Mouse (Mus musculus) cerebellum, adult 9-10 months (tissue): ENCODE measurements around the gene Prss12.

Experiments
- DNase-seq: peaks from one replicate; pipeline ENCODE4 v3.0.0; 2022

Prss12 gene

DNA sequence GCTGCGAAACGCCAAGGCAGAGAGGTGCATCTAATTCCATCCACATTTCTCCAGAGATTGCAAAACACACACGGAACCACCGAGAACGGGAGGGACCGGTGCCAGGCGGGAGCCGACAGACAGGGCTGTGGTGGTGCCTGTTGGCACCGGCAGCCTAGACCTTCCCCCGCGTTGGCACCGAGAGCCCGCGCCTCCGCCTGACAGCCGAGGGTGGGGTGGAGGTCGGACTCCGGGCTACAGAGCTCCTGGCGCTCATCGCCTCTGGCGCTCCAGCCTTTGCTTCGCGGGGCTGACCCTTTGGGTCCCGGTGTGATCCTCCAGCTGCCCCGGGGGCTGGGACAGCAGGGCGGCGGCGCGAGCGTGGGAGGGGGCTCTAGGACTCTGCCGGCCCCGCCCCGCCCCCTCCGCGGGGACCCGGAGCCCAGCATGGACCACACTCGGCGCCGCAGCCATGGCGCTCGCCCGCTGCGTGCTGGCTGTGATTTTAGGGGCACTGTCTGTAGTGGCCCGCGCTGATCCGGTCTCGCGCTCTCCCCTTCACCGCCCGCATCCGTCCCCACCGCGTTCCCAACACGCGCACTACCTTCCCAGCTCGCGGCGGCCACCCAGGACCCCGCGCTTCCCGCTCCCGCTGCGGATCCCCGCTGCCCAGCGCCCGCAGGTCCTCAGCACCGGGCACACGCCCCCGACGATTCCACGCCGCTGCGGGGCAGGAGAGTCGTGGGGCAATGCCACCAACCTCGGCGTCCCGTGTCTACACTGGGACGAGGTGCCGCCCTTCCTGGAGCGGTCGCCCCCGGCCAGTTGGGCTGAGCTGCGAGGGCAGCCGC, at the start of gene Prss12:
Gene Prss12 (plus strand): TSS at position 206 of the 830 bp plus-strand sequence.
- DNase-seq: peak; percentile 8

DNA sequence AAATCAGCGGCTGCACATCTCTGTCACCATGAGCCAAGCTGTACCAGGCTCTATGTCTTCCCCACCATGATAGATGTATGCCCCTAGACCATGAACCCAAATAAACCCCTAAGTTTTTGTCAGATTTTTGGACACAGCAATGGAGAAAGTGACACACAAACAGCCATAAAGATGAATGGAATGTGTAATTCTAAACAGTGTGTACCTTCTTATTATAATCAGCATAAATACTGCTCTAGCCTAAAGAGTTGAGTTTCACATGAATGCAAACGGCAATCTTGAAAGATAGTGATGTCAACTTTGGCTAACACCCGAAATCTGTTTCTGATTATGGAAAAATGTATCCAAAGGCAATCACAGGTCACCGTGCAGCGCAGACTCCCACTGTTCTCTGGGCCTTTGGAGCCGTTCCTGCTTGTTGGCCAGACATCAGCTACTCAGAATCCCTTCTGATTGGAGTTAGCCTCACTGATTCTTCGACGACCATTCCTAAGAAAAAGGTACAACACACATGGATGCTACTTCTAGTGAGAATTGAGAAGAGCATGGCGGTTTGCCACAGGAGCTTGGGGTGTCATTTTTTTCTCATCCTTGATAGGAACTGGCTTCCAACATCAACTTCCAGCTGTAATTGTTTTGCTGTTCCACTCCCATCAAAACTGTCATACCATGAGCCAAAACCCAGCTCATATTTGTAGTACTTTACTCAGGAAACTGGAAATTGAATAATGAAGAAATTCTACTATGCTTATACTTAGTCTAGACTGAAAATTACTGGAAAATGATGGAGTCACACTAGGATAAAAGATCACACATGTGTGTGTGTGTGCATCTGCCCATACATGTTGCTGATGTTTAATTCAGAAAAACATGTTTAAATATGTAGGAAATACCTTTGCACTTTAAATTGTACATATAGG, 48.9 kb upstream of the Prss12 start:
- no peak for DNase-seq

DNA sequence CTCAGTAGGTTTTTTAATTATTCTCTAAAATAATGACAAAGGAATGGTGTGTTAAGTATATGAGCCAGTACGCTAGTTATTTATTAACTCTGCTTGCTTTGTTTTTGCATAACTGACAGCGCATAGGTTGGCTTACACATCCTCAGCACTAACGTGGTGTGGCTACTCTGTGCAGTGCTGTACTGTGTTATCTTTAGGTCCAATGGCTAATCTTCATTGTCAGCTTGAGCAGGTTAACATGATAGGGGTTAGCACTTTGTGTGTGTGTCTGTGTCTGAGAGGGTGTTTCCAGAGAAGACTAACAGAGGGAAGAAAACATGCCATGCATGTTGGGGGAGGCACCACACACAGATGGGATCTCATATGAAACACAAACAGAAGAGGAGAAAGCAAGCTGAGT, 41.8 kb upstream of the Prss12 start:
- DNase-seq: no peak

DNA sequence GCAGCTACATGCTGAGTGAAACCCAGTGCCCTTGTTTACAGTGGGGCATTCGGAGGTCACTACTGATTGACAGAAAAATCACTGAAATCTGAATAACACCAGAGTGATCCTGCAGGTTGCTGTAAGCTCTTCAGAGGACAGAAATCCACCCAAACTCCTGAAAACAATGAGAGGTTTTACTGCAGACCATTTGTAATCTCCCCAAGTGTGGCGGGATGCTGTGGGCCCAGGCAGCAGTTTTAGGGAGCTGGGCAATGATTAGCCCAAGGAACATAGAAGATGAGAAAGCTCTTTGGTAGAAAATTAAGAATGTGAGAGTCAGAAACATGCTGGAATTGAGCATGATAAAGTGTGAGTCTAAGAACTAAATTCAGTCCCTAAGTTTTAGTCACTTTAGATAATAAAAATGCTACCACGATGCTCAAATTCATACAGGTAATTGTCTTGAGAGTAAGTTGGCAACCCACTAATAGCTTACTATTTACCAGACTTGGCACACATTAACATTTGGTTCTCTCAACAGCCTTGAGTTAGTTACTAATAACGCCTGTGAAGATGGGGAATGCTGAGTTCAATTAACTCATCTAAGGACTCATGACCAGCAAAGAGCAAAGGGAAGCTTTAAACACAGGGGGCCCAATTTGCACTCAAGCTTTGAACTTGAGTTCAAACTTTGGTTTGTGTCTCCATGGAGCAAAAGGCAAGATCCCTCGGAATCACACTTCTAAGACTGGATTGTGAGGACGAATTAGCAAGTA, 34.7 kb upstream of the Prss12 start:
- no peak for DNase-seq

DNA sequence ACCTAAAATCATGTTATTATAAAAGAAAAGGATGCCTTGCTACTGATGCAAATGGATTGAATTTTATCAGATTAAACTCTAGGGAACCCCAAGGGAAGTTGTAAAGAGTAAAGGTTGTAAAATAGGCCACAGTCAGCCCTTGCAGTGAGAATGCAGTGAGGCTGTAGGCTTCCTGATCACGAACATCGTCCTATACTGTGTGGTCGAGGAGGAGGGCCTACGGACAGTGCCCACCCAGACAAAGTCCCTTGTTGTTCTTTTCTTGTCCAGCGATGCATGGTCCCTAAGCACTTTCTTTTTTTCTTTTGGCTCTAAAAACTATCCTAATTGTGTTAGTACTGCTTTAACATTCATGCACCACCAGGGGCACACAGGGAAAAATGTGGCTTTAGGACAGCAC, 33.5 kb upstream of the Prss12 start:
- DNase-seq: no peak

DNA sequence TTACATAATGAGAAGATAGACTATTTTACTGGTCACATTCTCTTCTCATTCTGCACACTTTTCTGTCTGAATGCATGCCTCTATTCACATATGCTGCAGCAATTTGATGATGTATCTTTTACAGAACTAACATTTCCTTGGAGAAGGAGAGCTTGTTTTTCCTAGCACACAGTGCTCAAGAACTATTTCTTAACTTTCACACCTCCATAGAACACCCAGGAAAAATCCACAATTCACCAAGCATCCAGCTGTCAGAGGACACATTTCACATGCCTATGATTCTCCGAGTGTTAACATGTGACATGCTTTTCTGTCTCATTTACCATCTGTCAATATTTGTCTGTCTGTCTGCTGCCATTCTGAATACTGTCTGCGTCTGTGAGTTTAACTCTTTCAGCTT, 21.1 kb upstream of the Prss12 start:
- DNase-seq: no peak

DNA sequence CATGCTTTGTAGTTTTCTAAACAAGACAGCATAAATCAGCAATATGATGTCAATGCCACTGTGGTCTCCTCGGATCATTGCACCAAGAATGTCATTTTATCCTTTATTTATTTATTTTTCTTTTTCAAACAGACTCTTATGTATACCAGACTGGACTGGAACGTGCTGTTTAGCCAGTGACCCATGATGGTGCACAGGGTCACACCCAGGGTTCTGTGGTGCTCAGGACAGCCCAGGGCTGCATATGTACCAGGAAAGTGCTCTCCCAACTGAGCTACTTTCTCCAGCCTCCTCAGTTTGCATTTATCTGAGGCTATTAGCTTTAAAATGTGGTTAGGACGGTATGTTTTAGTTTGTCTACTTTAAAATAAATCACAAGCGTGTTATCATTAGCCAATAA, 18.7 kb upstream of the Prss12 start:
- DNase-seq: no peak

DNA sequence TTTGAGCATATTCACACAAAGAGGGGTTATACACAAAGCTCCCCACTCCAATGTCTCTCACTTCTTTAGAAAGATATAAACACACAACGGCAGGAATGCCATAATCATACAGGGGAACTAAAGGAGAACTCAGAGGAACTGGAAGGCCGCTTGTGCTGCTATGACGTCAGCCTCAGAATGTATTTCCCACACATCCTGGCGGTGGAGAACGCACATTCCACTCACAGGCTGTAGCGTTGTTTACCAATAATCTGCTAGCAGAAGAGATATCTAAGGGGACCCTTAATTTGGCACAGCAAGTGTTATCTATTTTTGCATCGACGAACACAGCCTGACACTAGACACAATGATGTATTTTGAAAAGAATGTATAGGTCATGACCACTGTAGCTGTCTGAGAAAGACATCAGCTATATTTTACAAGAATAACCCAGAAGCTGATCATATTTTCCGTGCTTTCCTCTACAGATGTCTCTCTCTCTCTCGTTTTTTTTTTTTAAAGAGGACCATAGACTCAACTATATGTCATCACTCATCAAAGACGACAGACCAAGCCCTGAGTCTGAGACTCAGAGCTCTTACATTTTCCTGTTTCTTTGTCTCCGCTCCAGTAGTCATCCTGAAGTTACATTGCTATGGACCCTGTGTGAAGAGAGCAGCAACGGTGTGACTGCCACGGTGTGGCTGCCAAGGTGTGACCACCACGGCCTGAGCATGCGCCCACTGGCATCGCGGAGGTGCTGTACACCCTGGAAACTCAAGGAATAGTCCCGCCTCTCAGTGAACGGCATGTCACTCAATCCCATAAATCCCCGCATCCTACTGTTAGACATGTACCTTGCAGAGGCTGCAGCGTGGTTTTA, 16.9 kb upstream of the Prss12 start:
- DNase-seq: no peak

DNA sequence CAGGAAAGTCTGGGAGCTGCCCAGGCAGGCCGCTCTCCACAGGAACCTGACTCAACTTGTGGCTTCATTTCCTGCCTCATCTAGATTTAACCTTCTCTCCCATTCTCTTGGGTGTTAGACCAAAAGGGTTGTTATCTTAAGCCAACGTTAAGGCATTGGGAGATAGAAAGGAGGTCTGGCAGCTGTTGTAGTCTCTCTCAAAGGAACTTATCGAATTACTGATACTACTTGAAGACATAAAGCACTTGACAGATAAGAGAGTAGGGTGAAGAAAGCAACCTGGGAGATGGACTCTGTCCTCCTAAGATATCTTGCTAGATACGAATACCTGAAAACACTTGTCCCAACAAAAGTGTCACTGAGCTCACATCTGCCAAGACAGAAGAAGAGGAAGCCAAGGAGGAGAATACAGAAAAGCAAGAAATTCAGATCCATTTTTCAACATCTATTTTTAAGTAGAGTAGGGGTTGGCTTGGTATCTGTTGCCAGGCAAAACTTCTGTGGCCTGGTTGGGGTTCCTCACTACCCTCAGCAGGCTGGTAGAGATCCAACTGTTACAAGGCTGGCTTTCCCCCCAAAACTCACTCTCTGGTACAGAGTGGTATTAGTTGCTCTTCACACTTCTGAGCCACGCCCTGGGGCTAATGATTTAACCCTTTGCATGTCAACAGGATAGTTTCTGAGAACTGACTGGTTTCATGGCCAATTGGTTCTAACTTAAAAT, 14.6 kb upstream of the Prss12 start:
- DNase-seq: no peak

DNA sequence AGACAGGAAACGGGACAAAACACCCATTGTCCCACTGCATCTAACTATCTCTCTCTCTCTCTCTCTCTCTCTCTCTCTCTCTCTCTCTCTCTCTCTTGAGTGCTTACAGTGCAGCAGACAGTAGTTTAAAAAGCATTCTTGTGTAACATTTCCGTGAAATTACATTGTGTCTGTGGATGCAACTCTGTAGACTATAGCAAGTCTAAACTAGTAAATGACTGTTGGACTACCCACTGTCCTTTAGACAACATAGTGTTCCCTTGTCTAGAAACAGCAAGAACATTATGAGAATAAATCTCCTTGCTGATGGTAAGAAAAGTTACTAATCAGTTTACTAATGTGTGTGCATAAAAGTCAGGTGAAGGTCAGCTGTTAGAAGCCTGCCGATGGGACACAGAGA, 13.4 kb upstream of the Prss12 start:
- DNase-seq: no peak

DNA sequence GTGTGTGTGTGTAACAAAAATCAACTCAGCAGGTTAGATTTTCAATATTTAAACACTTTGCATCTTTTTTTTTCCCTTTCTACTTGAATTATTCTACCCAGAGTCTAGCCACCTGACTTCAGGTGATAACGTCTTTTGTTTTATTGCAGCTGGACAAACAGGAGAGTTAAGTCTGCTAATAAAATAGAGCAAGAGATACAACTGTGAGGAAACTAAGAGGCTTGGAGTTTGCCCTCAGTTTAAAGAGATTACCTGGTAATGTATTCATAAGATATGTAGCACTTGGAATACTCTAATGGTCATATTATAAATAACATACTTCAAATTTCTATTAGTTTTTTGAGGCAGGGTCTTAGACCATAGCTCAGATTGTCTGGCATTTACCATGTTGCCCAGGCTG, 9.1 kb upstream of the Prss12 start:
- no peak for DNase-seq

DNA sequence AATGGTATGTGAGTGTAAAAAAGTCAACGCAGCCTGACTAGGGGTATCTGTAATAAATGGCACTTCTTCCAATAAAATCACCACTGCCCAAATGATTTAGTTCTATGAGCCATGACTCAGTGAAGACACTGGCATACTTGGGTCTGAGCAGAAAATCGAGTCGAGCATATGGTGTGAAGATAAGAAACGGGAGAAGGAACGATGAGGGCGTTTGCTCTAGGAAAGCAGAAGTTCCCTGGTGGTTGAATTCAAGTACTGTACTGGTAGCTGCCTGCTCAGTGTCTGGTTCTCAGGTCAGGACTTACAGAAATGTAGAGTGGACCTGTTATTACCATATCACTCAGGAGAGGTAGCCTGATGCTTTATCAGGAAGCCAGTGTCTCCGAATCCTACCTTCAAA, 6.2 kb upstream of the Prss12 start:
- no peak for DNase-seq

DNA sequence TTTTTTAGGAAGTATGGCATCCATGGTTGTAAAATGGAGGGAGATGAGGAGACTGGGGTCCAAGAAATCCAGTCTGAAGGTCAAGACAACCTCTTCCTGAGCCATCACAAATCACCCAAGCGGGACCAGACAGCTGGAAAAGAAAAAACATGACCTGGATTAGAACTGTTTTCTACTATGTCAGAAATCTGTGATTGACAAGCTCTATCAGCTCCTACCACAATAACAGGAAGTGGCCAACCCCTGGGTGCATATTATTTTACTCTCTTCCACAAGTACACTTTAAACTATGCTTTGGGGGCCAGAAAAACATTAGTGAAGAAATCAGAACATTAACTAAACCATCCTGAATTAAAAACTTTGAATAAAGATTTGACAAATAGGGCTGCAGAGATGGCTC, 2.2 kb upstream of the Prss12 start:
- no peak for DNase-seq

DNA sequence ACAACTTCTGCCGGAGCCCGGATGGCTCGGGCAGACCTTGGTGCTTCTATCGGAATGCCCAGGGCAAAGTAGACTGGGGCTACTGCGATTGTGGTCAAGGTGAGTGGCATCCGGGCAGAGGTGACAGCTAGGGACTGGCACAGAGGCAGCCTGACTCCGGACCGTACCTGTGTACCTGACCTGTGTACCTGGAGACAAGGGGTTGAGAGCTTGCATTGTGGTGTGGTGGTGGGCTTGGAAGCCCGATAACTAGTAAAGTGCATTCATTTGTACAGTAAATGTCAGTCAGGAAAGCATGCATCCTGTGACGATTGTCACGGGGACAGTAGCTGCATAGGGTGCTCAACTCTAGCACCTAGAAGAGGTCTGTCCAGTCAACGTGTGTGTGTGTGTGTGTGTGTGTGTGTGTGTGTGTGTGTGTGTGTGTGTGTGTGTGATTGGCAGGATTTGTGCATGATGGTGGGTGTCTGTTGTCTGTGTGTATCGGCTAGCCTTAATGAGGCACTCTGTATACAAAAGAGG, 886 bp downstream of the Prss12 start:
- no peak for DNase-seq

DNA sequence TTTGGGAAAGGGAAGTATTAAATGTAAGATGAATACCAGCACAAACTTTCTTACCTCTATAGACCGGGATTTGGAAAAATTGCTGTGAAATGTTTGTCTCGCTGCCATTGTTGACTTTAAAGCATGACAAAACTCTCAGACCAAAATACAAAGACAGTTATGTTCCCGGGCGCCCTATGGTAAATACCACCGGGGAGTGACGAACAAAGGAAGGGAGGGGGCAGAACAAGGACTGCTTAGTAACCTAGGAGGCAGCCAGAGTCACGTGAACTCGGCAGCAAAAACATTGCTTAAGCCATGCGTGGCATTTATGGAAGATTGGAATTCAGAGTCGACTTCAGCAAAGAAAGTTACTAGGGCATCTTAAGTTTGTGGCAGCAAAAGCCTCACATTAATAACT, 1.4 kb downstream of the Prss12 start:
- DNase-seq: no peak

DNA sequence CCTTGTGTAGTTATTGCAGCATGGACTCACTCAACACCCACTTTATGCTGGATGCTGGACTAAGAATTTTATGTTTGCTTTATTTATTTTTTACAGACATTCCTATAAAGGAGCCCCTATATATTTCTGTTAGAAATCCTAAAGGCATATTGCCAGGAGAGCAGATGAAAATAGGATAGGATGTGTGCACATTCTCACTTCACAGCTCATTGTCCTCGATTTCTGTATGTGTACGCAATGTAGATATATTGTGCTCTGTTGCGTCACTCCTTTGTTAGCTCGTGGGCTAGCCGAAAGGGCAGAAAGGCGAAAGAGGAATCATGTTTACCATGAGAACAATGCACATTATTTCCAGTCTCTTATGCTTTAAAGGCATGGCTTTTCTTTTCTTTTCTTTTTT, 3.4 kb downstream of the Prss12 start:
- no peak for DNase-seq

DNA sequence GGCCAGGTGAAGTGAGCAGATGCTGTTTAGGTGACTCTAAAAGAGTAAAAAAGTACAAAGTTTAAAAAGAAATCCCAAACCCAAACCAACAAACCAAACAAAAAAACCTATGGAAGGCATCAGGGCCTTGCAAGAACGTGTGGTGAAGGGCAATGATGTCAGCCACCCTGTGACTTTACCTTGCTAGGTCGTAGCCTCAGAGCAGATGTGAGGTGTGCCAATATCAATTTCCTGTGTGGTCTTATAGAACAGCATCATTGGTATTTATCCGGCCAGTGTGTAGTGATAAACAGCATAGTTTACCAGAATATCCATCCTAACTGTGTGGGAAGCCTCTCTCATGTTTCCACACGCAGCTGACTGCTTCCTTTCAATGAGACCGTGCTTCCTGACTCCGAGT, 6.2 kb downstream of the Prss12 start:
- no peak for DNase-seq

DNA sequence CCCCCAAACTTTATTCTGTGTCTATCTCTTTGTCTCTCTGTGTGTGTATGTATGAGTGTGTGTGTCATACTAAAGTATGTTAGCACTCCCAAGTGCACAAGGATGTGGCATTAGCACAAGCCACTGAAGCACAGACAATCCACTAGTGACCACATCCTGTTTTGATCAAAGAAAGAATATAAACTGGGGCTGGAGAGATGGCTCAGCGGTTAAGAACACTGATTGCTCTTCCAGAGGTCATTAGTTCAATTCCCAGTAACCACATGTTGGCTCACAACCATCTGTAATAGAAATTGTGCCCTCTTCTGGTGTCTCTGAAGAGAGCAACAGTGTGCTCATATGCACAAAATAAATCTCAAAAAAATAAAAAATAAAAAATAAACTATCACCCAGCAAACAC, 12.8 kb downstream of the Prss12 start:
- DNase-seq: no peak

DNA sequence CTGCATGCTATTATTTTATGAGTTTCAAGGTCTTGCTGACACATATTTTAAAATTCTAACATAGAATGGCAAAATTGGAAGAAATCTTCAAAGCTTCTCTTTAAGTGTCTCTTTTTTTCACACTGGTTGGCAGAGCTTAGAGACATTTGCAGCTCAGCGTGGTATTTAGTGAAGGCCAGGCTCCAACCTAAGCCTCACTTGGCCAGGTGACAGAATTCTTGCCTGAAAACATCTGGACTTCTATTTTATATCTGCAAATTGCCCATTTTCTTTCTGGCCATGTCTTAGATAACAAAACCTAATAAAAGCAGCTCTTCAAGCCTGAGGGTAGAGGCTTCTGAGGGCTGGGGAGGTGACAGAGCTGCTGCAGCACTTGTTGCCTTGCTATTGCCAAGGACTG, 13.7 kb downstream of the Prss12 start:
- DNase-seq: no peak

DNA sequence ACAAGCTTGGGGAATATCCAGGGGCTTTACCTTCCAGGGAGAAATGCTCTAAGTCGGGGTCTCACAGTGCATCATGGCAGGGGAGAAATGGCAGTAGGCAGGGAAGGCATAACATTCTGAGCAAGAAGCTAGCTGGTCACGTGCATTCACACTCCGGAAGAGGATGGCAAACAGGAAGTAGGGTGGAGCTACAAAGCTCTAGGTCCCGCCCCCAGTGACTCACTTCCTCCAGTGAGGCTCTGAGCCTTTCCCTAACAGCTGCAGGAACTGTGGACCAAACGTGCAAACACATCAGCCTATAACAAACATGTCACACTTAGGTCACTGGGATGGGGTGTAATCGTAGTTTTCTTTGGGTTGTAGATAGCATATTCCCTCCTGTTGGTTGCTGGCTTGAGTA, 15.6 kb downstream of the Prss12 start:
- DNase-seq: no peak

DNA sequence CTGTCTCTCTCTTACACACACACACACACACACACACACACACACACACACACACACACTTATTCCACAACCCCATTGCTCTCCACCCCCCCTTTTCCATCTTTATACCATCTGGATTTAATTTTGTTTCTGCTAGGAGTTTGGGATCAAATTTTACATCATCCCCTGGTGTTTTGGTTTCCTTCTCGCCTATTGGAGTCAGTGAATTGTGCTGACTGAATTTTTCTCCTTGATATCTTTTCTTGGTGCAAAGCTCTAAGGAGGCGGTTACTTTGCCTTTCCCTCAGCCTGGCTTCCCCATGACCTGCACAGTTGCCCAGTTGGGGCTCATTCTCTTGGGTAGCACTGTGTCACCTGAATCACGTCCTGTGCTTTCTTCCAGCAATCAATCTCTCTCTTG, 30.1 kb downstream of the Prss12 start:
- DNase-seq: no peak

DNA sequence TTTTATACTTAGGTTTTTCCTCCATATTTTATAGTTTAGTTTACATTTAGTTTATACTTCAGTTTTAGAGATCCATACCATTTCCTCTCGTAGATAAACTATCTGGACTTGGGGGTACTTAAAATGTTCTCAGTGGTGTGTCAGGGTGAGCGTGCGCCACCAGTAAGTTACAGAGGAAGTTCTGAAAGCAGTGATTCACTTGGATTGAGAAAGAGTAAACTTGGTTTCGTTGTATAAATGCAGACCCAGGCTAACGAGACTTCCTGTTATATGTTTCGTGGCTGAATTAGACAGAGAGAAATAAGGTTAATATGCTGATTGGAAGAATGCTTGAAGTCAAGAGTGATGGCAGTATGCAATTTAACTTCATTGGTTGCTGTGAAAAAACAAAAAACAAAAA, 34.6 kb downstream of the Prss12 start:
- DNase-seq: no peak
